ENCODE assay signal across 25 mouse cellular contexts in genomic region chr13:41206241-41206640, GRCm38 (mm10). TPM values are rescaled to one million over a fixed set of nuclear protein-coding genes. Genes with fewer than 3 reads are reported as not detected.
DNase-seq lines count a peak whose midpoint lies in the region; ATAC-seq lines count a peak whose summit lies in the region.
"Had no signal": no experiment of that assay in that cellular context is flagged by ENCODE, and none has a peak within 500 bp of the region (broad histone marks: within the 10 kb centered on the region; RNA-seq: fewer than 3 reads in every experiment).

No protein-coding gene starts in this region.

- WGBS in intestine, embryonic 16.5 days, result 88% methylated on average over 5 of the region's 5 CpGs
- 87% methylated on average over 5 of the region's 5 CpGs for WGBS in kidney, embryonic 16.5 days

- peak; percentile 48 to 62 for DNase-seq in frontal cortex, postnatal 36 days (ENCODE audit: low spot score in 2 of 2)
- no peak for DNase-seq in frontal cortex, postnatal 14 days (ENCODE audit: low spot score in 2 of 2)
- peak; percentile 17 for DNase-seq in ovary, postnatal 36 days (ENCODE audit: low spot score)
- no peak for DNase-seq in ovary, postnatal 10 days (ENCODE audit: low spot score)
- DNase-seq in left cerebral cortex, postnatal 36 days (ENCODE audit: low spot score in 2 of 2), result peak; percentile 25 to 49
- DNase-seq in telencephalon, adult 2 months (ENCODE audit: low read depth, low spot score), result peak; percentile 42
- DNase-seq: adrenal gland, postnatal 10 days; cerebellum, adult 9-11 months; gastrocnemius, postnatal 36 days; heart, postnatal 4 days; kidney, adult 2 months; kidney, postnatal 10 days; liver, postnatal 0 days; lung, postnatal 10 days; thymus, postnatal 25 days had no signal

- H3K36me3 ChIP-seq in intestine, embryonic 16.5 days (ENCODE audit: control insufficient read depth, insufficient read depth, low read length), result no peaks in the 10 kb centered on the region
- H3K36me3 ChIP-seq in kidney, embryonic 16.5 days (ENCODE audit: insufficient read depth, low read length), result no peaks in the 10 kb centered on the region
- H3K36me3 ChIP-seq: embryonic facial prominence, embryonic 10.5 days; forebrain, embryonic 15.5 days; limb, embryonic 12.5 days had no signal

- ATAC-seq in intestine, embryonic 16.5 days, result no peak
- ATAC-seq in kidney, embryonic 16.5 days (ENCODE audit: low FRiP score, low TSS enrichment), result no peak
- ATAC-seq: forebrain, embryonic 15.5 days; inflammation-experienced regulatory T-cells, adult 6 months; liver, postnatal 0 days had no signal

- no peaks in the 10 kb centered on the region for H3K27me3 ChIP-seq in intestine, embryonic 16.5 days (replicated peaks; ENCODE audit: control insufficient read depth, insufficient read depth, low read length)
- no peaks in the 10 kb centered on the region for H3K27me3 ChIP-seq in kidney, embryonic 16.5 days (ENCODE audit: insufficient read depth, low read length)
- H3K27me3 ChIP-seq: forebrain, embryonic 15.5 days had no signal

- H3K9ac ChIP-seq in intestine, embryonic 16.5 days (ENCODE audit: low read depth, low read length), result no peak overlapping the region
- H3K9ac ChIP-seq in kidney, embryonic 16.5 days (replicated peaks; ENCODE audit: low read length), result no peak overlapping the region
- H3K9ac ChIP-seq: forebrain, embryonic 15.5 days; hindbrain, embryonic 14.5 days; limb, embryonic 12.5 days; liver, postnatal 0 days had no signal

- no peak overlapping the region for H3K4me2 ChIP-seq in intestine, embryonic 16.5 days (ENCODE audit: low read depth, low read length)
- H3K4me2 ChIP-seq in kidney, embryonic 16.5 days (replicated peaks; ENCODE audit: low read depth, low read length), result no peak overlapping the region
- H3K4me2 ChIP-seq: forebrain, embryonic 15.5 days; hindbrain, embryonic 14.5 days; limb, embryonic 12.5 days; liver, embryonic 11.5 days; midbrain, embryonic 11.5 days had no signal

- no peaks in the 10 kb centered on the region for H3K9me3 ChIP-seq in intestine, embryonic 16.5 days (ENCODE audit: control insufficient read depth, low read length)
- H3K9me3 ChIP-seq in kidney, embryonic 16.5 days (ENCODE audit: low read length), result no peaks in the 10 kb centered on the region
- H3K9me3 ChIP-seq: embryonic facial prominence, embryonic 10.5 days; forebrain, embryonic 15.5 days; limb, embryonic 12.5 days had no signal

- H3K27ac ChIP-seq in intestine, embryonic 16.5 days (ENCODE audit: low read length), result no peak overlapping the region
- H3K27ac ChIP-seq in kidney, embryonic 16.5 days (ENCODE audit: low read length), result no peak overlapping the region
- H3K27ac ChIP-seq: embryonic facial prominence, embryonic 10.5 days; forebrain, embryonic 15.5 days; hindbrain, embryonic 14.5 days; limb, embryonic 12.5 days; stomach, postnatal 0 days had no signal

- no peak overlapping the region for H3K4me3 ChIP-seq in intestine, embryonic 16.5 days (ENCODE audit: low read length)
- H3K4me3 ChIP-seq in kidney, embryonic 16.5 days (ENCODE audit: low read length), result no peak overlapping the region
- H3K4me3 ChIP-seq: embryonic facial prominence, embryonic 10.5 days; forebrain, embryonic 15.5 days; limb, embryonic 12.5 days had no signal

- intact Hi-C loops in left cerebral cortex, postnatal 36 days (cut with DNase I), result no loop called here

- no peaks in the 10 kb centered on the region for H3K4me1 ChIP-seq in intestine, embryonic 16.5 days (ENCODE audit: control insufficient read depth, insufficient read depth, low read length)
- no peaks in the 10 kb centered on the region for H3K4me1 ChIP-seq in kidney, embryonic 16.5 days (ENCODE audit: insufficient read depth, low read length)

RNA-seq across cellular contexts. Expression of gene Elovl2, which starts 14.0 kb away (rescaled TPM):
- 10 to 100 TPM; 18.3 to 18.6 TPM for total RNA-seq in left cerebral cortex, postnatal 36 days (2021)
- 5.7 and 6.3 TPM in 2 replicates for polyA plus RNA-seq in intestine, embryonic 16.5 days (2015; fragmentation: Nextera tagmentation; extraction: Ambion mirVana)
- 23.3 and 23.7 TPM in 2 replicates for polyA plus RNA-seq in kidney, embryonic 16.5 days (2015; fragmentation: Nextera tagmentation; extraction: Ambion mirVana)
- polyA plus RNA-seq: inflammation-experienced regulatory T-cells, adult 6 months had no signal

RNA-seq across cellular contexts. Expression of gene Smim13, which starts 43.4 kb away (rescaled TPM):
- total RNA-seq in left cerebral cortex, postnatal 36 days (2021), result 100 to 1,000 TPM; 167 to 187 TPM
- 8.5 and 8.7 TPM in 2 replicates for polyA plus RNA-seq in intestine, embryonic 16.5 days (2015; fragmentation: Nextera tagmentation; extraction: Ambion mirVana)
- 10.0 and 10.8 TPM in 2 replicates for polyA plus RNA-seq in kidney, embryonic 16.5 days (2015; fragmentation: Nextera tagmentation; extraction: Ambion mirVana)

Comparison
In these comparisons a context has a peak if more than half of its experiments do, and no peak if none do; other contexts are left out.
1. DNase-seq: peak in frontal cortex, postnatal 36 days (2 of 2), ovary, postnatal 36 days (single experiment), left cerebral cortex, postnatal 36 days (2 of 2) and telencephalon, adult 2 months (single experiment); none in frontal cortex, postnatal 14 days (0 of 2) and ovary, postnatal 10 days (single experiment).